Mouse (Mus musculus) Muller cell, postnatal 12 days (primary cell): ENCODE measurements around the gene Alg12.
"Not testable (repeated sequence)": the region's sequence is repeated elsewhere in the genome, so short reads cannot be mapped to it uniquely, and the experiment has no call there.

Experiments used
- DNase-seq: peaks from one replicate; pipeline ENCODE4 v3.0.0-alpha.2; 2015; ENCODE audit errors: inconsistent ontology term

Alg12 gene

GRCm38 (mm10) chr15:88831482-88831881 lies 12.4 kb upstream of the Alg12 start:
- DNase-seq = no peak

GRCm38 (mm10) chr15:88830696-88831095 lies 11.6 kb upstream of the Alg12 start:
- DNase-seq = no peak

GRCm38 (mm10) chr15:88829791-88830440 lies 10.8 kb upstream of the Alg12 start:
- DNase-seq = no peak

- peak; percentile 69 for DNase-seq
These were observed 9.9 kb upstream of the Alg12 start for GRCm38 (mm10) chr15:88828800-88829705.

- peak; percentile 78 for DNase-seq
These were observed 9.1 kb upstream of the Alg12 start for GRCm38 (mm10) chr15:88827991-88828799.

GRCm38 (mm10) chr15:88827466-88827865 lies 8.3 kb upstream of the Alg12 start:
- no peak for DNase-seq

GRCm38 (mm10) chr15:88823376-88823775 lies 4.3 kb upstream of the Alg12 start:
- DNase-seq = no peak

- DNase-seq = no peak
These were observed 3.4 kb upstream of the Alg12 start for GRCm38 (mm10) chr15:88822513-88822912.

GRCm38 (mm10) chr15:88821403-88821802 lies 2.3 kb upstream of the Alg12 start:
- no peak for DNase-seq

- DNase-seq = peak; percentile 9
These were observed 787 bp upstream of the Alg12 start for GRCm38 (mm10) chr15:88819906-88820303.

- no peak for DNase-seq
These were observed 3.9 kb downstream of the Alg12 start for GRCm38 (mm10) chr15:88815196-88815700.

- no peak for DNase-seq
These were observed 4.6 kb downstream of the Alg12 start for GRCm38 (mm10) chr15:88814411-88815047.

- DNase-seq = not testable (repeated sequence)
These were observed 5.2 kb downstream of the Alg12 start for GRCm38 (mm10) chr15:88813873-88814272.

GRCm38 (mm10) chr15:88813262-88813661 lies 5.9 kb downstream of the Alg12 start:
- no peak for DNase-seq

GRCm38 (mm10) chr15:88810369-88810768 lies 8.7 kb downstream of the Alg12 start:
- no peak for DNase-seq

- no peak for DNase-seq
These were observed 11.0 kb downstream of the Alg12 start for GRCm38 (mm10) chr15:88808121-88808520.

GRCm38 (mm10) chr15:88802348-88802747 lies 16.8 kb downstream of the Alg12 start:
- DNase-seq = no peak

GRCm38 (mm10) chr15:88801903-88802302 lies 17.2 kb downstream of the Alg12 start:
- DNase-seq = no peak

GRCm38 (mm10) chr15:88800921-88801354 lies 18.2 kb downstream of the Alg12 start:
- no peak for DNase-seq

GRCm38 (mm10) chr15:88799950-88800371 lies 19.2 kb downstream of the Alg12 start:
- no peak for DNase-seq

GRCm38 (mm10) chr15:88794729-88795128 lies 24.4 kb downstream of the Alg12 start:
- not testable (repeated sequence) for DNase-seq
